Mouse (Mus musculus): ENCODE measurements around the gene Gm10073.
"Not testable (repeated sequence)": the region's sequence is repeated elsewhere in the genome, so short reads cannot be mapped to it uniquely, and the experiment has no call there.

Gm10073 gene

GRCm38 (mm10) chr8:106573168-106573567 lies at the start of gene Gm10073:
TSS of gene Gm10073 (minus strand) at chr8:106573461.
- not testable (repeated sequence) for DNase-seq (ENCODE audit: low read depth)

GRCm38 (mm10) chr8:106623016-106623415 lies 49.8 kb upstream of the Gm10073 start:
- DNase-seq (ENCODE audit: low read depth) = peak; percentile 65

- DNase-seq (ENCODE audit: low read depth) = no peak
Observed at GRCm38 (mm10) chr8:106620488-106620887, 47.2 kb upstream of the Gm10073 start.

- DNase-seq (ENCODE audit: low read depth) = no peak
Observed at GRCm38 (mm10) chr8:106619549-106620245, 46.4 kb upstream of the Gm10073 start.

- DNase-seq (ENCODE audit: low read depth) = no peak
Observed at GRCm38 (mm10) chr8:106618324-106618723, 45.1 kb upstream of the Gm10073 start.

GRCm38 (mm10) chr8:106617865-106618264 lies 44.6 kb upstream of the Gm10073 start:
- no peak for DNase-seq (ENCODE audit: low read depth)

- DNase-seq (ENCODE audit: low read depth) = no peak
Observed at GRCm38 (mm10) chr8:106617196-106617595, 43.9 kb upstream of the Gm10073 start.

- DNase-seq (ENCODE audit: low read depth) = no peak
Observed at GRCm38 (mm10) chr8:106616679-106617078, 43.4 kb upstream of the Gm10073 start.

GRCm38 (mm10) chr8:106615661-106616299 lies 42.5 kb upstream of the Gm10073 start:
- no peak for DNase-seq (ENCODE audit: low read depth)

- DNase-seq (ENCODE audit: low read depth) = no peak
Observed at GRCm38 (mm10) chr8:106614704-106615103, 41.4 kb upstream of the Gm10073 start.

- no peak for DNase-seq (ENCODE audit: low read depth)
Observed at GRCm38 (mm10) chr8:106612047-106612446, 38.8 kb upstream of the Gm10073 start.

- DNase-seq (ENCODE audit: low read depth) = no peak
Observed at GRCm38 (mm10) chr8:106610958-106611640, 37.8 kb upstream of the Gm10073 start.

- no peak for DNase-seq (ENCODE audit: low read depth)
Observed at GRCm38 (mm10) chr8:106609076-106609903, 36.0 kb upstream of the Gm10073 start.

- DNase-seq (ENCODE audit: low read depth) = no peak
Observed at GRCm38 (mm10) chr8:106608425-106608824, 35.2 kb upstream of the Gm10073 start.

- DNase-seq (ENCODE audit: low read depth) = not testable (repeated sequence)
Observed at GRCm38 (mm10) chr8:106607783-106608182, 34.5 kb upstream of the Gm10073 start.

GRCm38 (mm10) chr8:106606601-106607145 lies 33.4 kb upstream of the Gm10073 start:
- no peak for DNase-seq (ENCODE audit: low read depth)

GRCm38 (mm10) chr8:106606121-106606520 lies 32.9 kb upstream of the Gm10073 start:
- no peak for DNase-seq (ENCODE audit: low read depth)

- DNase-seq (ENCODE audit: low read depth) = no peak
Observed at GRCm38 (mm10) chr8:106605657-106606056, 32.4 kb upstream of the Gm10073 start.

- no peak for DNase-seq (ENCODE audit: low read depth)
Observed at GRCm38 (mm10) chr8:106603933-106604332, 30.7 kb upstream of the Gm10073 start.

- peak; percentile 42 for DNase-seq (ENCODE audit: low read depth)
Observed at GRCm38 (mm10) chr8:106603131-106603819, 30.0 kb upstream of the Gm10073 start, which contains the start of gene Cdh1. TSS of gene Cdh1 (plus strand) at chr8:106603351.
